Mouse (Mus musculus): ENCODE measurements around the gene Pxt1. TPM values are rescaled to one million over a fixed set of nuclear protein-coding genes. Genes with fewer than 3 reads are reported as not detected.

Gene Pxt1
- polyA plus RNA-seq, 1 experiment, result 199 TPM

DNA sequence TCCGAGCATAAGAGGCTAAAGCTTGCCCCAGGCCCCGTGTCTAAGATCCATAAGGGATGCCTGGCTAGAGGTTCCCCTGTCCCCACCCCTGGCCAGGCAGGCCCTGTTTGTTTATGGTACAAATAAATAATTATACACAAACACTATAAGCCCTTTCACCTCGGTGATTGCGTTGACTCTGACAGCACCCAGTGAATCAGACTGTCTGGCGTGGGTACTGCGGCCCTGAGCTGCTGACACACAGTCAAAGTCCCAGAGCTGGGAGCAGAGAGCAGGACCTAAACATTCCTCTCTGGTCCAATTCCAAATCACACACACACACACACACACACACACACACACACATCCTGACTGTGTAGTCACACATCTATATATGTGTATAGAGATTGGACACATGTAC lies 29.7 kb downstream of the Pxt1 start:
- H3K4me3 ChIP-seq (ENCODE audit: control insufficient read depth, low read depth, low read length), result no peak overlapping the region
- H3K27ac ChIP-seq (ENCODE audit: control insufficient read depth, insufficient read depth, low read depth, low read length), result no peak overlapping the region
- no peaks in the 10 kb centered on the region for H3K36me3 ChIP-seq (ENCODE audit: control insufficient read depth, insufficient read depth, low read length)
- no peaks in the 10 kb centered on the region for H3K27me3 ChIP-seq (ENCODE audit: control insufficient read depth, insufficient read depth, low read length)
- TF ChIP-seq CTCF (IDR thresholded peaks at IDR 0.05; ENCODE audit: control insufficient read depth, insufficient read depth, insufficient replicate concordance, low read depth, low read length), result no peak
- no peak for TF ChIP-seq POLR2A (IDR thresholded peaks at IDR 0.05; ENCODE audit: control insufficient read depth, low read depth, low read length)
- H3K4me1 ChIP-seq (ENCODE audit: control insufficient read depth, insufficient read depth, low read length), result peaks cover 14% of the 10 kb centered on the region

DNA sequence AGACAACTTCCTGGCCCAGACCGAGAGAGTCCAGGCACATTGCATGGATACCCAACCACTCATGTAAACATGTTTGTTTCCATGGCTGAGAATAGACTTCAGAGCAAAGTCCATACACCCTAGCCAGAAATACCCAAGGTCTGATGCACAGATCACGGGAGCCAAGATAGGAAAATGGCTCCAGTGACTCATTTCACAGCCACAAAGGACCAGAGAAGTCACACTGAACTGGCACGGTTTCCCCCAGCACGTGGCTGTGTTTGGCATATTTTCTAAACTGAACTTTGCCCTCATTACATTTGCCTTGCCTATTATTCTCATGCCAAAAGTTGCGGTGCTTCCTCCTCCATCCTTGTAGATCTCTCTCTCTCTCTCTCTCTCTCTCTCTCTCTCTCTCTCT lies 30.4 kb downstream of the Pxt1 start:
- H3K4me1 ChIP-seq (ENCODE audit: control insufficient read depth, insufficient read depth, low read length), result peaks cover 18% of the 10 kb centered on the region
- no peak overlapping the region for H3K27ac ChIP-seq (ENCODE audit: control insufficient read depth, insufficient read depth, low read depth, low read length)
- H3K27me3 ChIP-seq (ENCODE audit: control insufficient read depth, insufficient read depth, low read length), result no peaks in the 10 kb centered on the region
- no peak for TF ChIP-seq CTCF (IDR thresholded peaks at IDR 0.05; ENCODE audit: control insufficient read depth, insufficient read depth, insufficient replicate concordance, low read depth, low read length)
- no peak for TF ChIP-seq POLR2A (IDR thresholded peaks at IDR 0.05; ENCODE audit: control insufficient read depth, low read depth, low read length)
- no peak overlapping the region for H3K4me3 ChIP-seq (ENCODE audit: control insufficient read depth, low read depth, low read length)
- no peaks in the 10 kb centered on the region for H3K36me3 ChIP-seq (ENCODE audit: control insufficient read depth, insufficient read depth, low read length)

GRCm38 (mm10) chr17:28910139-28910538 lies 33.5 kb downstream of the Pxt1 start:
- Histone ChIP-seq H3K36me3 (ENCODE audit: control insufficient read depth, insufficient read depth, low read length) (no peaks in the 10 kb centered on the region), H3K4me3 (ENCODE audit: control insufficient read depth, low read depth, low read length) (no peak overlapping the region), H3K4me1 (ENCODE audit: control insufficient read depth, insufficient read depth, low read length) (peaks cover 23% of the 10 kb centered on the region), H3K27ac (ENCODE audit: control insufficient read depth, insufficient read depth, low read depth, low read length) (no peak overlapping the region), H3K27me3 (ENCODE audit: control insufficient read depth, insufficient read depth, low read length) (no peaks in the 10 kb centered on the region)
- TF ChIP-seq CTCF (IDR thresholded peaks at IDR 0.05; ENCODE audit: control insufficient read depth, insufficient read depth, insufficient replicate concordance, low read depth, low read length) (peak; percentile 36; the same call in 1 of the 2 replicates), POLR2A (IDR thresholded peaks at IDR 0.05; ENCODE audit: control insufficient read depth, low read depth, low read length) (no peak)

- H3K36me3 ChIP-seq (ENCODE audit: control insufficient read depth, insufficient read depth, low read length), result no peaks in the 10 kb centered on the region
- H3K27ac ChIP-seq (ENCODE audit: control insufficient read depth, insufficient read depth, low read depth, low read length), result no peak overlapping the region
- no peaks in the 10 kb centered on the region for H3K27me3 ChIP-seq (ENCODE audit: control insufficient read depth, insufficient read depth, low read length)
- peak; percentile 56 for TF ChIP-seq CTCF (IDR thresholded peaks at IDR 0.05; ENCODE audit: control insufficient read depth, insufficient read depth, insufficient replicate concordance, low read depth, low read length)
- no peak for TF ChIP-seq POLR2A (IDR thresholded peaks at IDR 0.05; ENCODE audit: control insufficient read depth, low read depth, low read length)
- peaks cover 27% of the 10 kb centered on the region for H3K4me1 ChIP-seq (ENCODE audit: control insufficient read depth, insufficient read depth, low read length)
- peak overlapping the region; percentile 30 for H3K4me3 ChIP-seq (ENCODE audit: control insufficient read depth, low read depth, low read length)
Observed at GRCm38 (mm10) chr17:28909252-28909941, 34.2 kb downstream of the Pxt1 start.

GRCm38 (mm10) chr17:28907959-28908358 lies 35.7 kb downstream of the Pxt1 start:
- Histone ChIP-seq H3K4me3 (ENCODE audit: control insufficient read depth, low read depth, low read length) (no peak overlapping the region), H3K36me3 (ENCODE audit: control insufficient read depth, insufficient read depth, low read length) (no peaks in the 10 kb centered on the region), H3K4me1 (ENCODE audit: control insufficient read depth, insufficient read depth, low read length) (peaks cover 27% of the 10 kb centered on the region), H3K27me3 (ENCODE audit: control insufficient read depth, insufficient read depth, low read length) (no peaks in the 10 kb centered on the region), H3K27ac (ENCODE audit: control insufficient read depth, insufficient read depth, low read depth, low read length) (no peak overlapping the region)
- no peak for TF ChIP-seq CTCF (IDR thresholded peaks at IDR 0.05; ENCODE audit: control insufficient read depth, insufficient read depth, insufficient replicate concordance, low read depth, low read length)
- no peak for TF ChIP-seq POLR2A (IDR thresholded peaks at IDR 0.05; ENCODE audit: control insufficient read depth, low read depth, low read length)

DNA sequence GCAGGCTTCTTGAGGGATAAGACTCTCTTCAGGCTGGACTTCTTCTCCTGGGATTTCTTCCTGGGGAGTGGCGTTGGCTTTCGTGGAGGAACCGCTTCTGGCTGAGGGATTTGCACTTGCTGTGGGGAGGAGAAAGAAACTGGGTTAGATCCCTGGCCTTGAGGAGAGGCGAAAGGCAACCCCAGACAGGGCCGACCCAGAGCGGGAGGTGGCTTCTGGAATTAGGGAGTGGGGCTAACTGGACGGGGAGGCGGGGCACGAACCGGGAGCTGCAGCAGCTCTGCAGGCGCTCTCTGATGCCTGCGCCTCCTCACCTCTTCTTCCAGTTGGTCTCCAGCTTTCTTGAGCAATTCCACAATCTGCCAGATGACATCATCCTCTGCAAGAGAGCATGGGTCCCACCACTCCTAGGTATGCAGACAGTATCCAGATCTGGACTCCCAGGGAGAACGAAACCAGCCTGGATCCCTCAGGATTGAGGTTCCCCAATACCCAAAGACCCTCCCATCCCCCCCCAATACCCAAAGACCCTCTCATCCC lies 38.2 kb downstream of the Pxt1 start:
- Histone ChIP-seq H3K27me3 (ENCODE audit: control insufficient read depth, insufficient read depth, low read length) (no peaks in the 10 kb centered on the region), H3K36me3 (ENCODE audit: control insufficient read depth, insufficient read depth, low read length) (no peaks in the 10 kb centered on the region), H3K4me1 (ENCODE audit: control insufficient read depth, insufficient read depth, low read length) (peaks cover 24% of the 10 kb centered on the region), H3K27ac (ENCODE audit: control insufficient read depth, insufficient read depth, low read depth, low read length) (no peak overlapping the region), H3K4me3 (ENCODE audit: control insufficient read depth, low read depth, low read length) (peak overlapping the region; percentile 46)
- TF ChIP-seq CTCF (IDR thresholded peaks at IDR 0.05; ENCODE audit: control insufficient read depth, insufficient read depth, insufficient replicate concordance, low read depth, low read length), result no peak
- TF ChIP-seq POLR2A (IDR thresholded peaks at IDR 0.05; ENCODE audit: control insufficient read depth, low read depth, low read length), result no peak

- no peaks in the 10 kb centered on the region for H3K36me3 ChIP-seq (ENCODE audit: control insufficient read depth, insufficient read depth, low read length)
- no peak overlapping the region for H3K27ac ChIP-seq (ENCODE audit: control insufficient read depth, insufficient read depth, low read depth, low read length)
- no peaks in the 10 kb centered on the region for H3K27me3 ChIP-seq (ENCODE audit: control insufficient read depth, insufficient read depth, low read length)
- peaks cover 26% of the 10 kb centered on the region for H3K4me1 ChIP-seq (ENCODE audit: control insufficient read depth, insufficient read depth, low read length)
- TF ChIP-seq CTCF (IDR thresholded peaks at IDR 0.05; ENCODE audit: control insufficient read depth, insufficient read depth, insufficient replicate concordance, low read depth, low read length) (peak; percentile 88; the same call in 1 of the 2 replicates), POLR2A (IDR thresholded peaks at IDR 0.05; ENCODE audit: control insufficient read depth, low read depth, low read length) (no peak; the same call in 1 of the 2 replicates)
- H3K4me3 ChIP-seq (ENCODE audit: control insufficient read depth, low read depth, low read length), result peak overlapping the region; percentile 46
Observed at GRCm38 (mm10) chr17:28904546-28905376, 38.9 kb downstream of the Pxt1 start.
